Mouse (Mus musculus) heart, embryonic 15.5 days (tissue): ENCODE measurements around the gene Olfr699. TPM values are rescaled to one million over a fixed set of nuclear protein-coding genes. Genes with fewer than 3 reads are reported as not detected.

Experiments
- polyA plus RNA-seq: library from polyadenylated mRNA; unstranded; fragments of >200 nt; fragmentation: Nextera tagmentation; extraction: Ambion mirVana; gene quantifications from 2 replicates; pipeline ENCODE4 v1.2.1, GENCODE M21; 2015

Olfr699 gene
- polyA plus RNA-seq, 1 experiment from 2014 or later: not detected

Other genes with a start within 250 kb of the Olfr699 start
- not detected in 2 replicates for gene Olfr693, start 112.6 kb downstream of the Olfr699 start, polyA plus RNA-seq
- not detected in 2 replicates for gene Olfr694, start 101.4 kb downstream of the Olfr699 start, polyA plus RNA-seq
- not detected in 2 replicates for gene Olfr695, start 76.8 kb downstream of the Olfr699 start, polyA plus RNA-seq
- gene Olfr697, start 50.8 kb downstream of the Olfr699 start, polyA plus RNA-seq: not detected in 2 replicates
- gene Olfr698, start 37.8 kb downstream of the Olfr699 start, polyA plus RNA-seq: not detected in 2 replicates
- gene Olfr700, start 15.6 kb upstream of the Olfr699 start, polyA plus RNA-seq: not detected in 2 replicates
- not detected in 2 replicates for gene Olfr701, start 20.9 kb upstream of the Olfr699 start, polyA plus RNA-seq
- gene Olfr702, start 40.7 kb upstream of the Olfr699 start, polyA plus RNA-seq: not detected in 2 replicates
- gene Olfr703, start 50.2 kb upstream of the Olfr699 start, polyA plus RNA-seq: not detected in 2 replicates
- gene Olfr704, start 70.0 kb upstream of the Olfr699 start, polyA plus RNA-seq: not detected in 2 replicates
- gene Olfr705, start 83.7 kb upstream of the Olfr699 start, polyA plus RNA-seq: not detected in 2 replicates
- gene Olfr706, start 95.0 kb upstream of the Olfr699 start, polyA plus RNA-seq: not detected in 2 replicates
- gene Olfr707, start 108.0 kb upstream of the Olfr699 start, polyA plus RNA-seq: not detected in 2 replicates
- gene Olfr1532-ps1, start 114.8 kb upstream of the Olfr699 start, polyA plus RNA-seq: not detected in 2 replicates
- not detected in 2 replicates for gene Olfr709-ps1, start 139.0 kb upstream of the Olfr699 start, polyA plus RNA-seq
- not detected in 2 replicates for gene Olfr710, start 155.1 kb upstream of the Olfr699 start, polyA plus RNA-seq
- not detected in 2 replicates for gene Olfr6, start 170.7 kb upstream of the Olfr699 start, polyA plus RNA-seq
- gene Olfr711, start 182.3 kb upstream of the Olfr699 start, polyA plus RNA-seq: not detected in 2 replicates
- not detected in 2 replicates for gene Olfr2, start 212.9 kb upstream of the Olfr699 start, polyA plus RNA-seq
- not detected in 2 replicates for gene Olfr713, start 238.0 kb upstream of the Olfr699 start, polyA plus RNA-seq